Mouse (Mus musculus) R1 (cell line): Measurements from ENCODE around the gene Fpgs.

Source experiments
- DNase-seq: peaks from one replicate; pipeline ENCODE4 v3.0.0-alpha.2; 2018; ENCODE audit warnings: low read depth, low spot score

The Fpgs gene

DNA sequence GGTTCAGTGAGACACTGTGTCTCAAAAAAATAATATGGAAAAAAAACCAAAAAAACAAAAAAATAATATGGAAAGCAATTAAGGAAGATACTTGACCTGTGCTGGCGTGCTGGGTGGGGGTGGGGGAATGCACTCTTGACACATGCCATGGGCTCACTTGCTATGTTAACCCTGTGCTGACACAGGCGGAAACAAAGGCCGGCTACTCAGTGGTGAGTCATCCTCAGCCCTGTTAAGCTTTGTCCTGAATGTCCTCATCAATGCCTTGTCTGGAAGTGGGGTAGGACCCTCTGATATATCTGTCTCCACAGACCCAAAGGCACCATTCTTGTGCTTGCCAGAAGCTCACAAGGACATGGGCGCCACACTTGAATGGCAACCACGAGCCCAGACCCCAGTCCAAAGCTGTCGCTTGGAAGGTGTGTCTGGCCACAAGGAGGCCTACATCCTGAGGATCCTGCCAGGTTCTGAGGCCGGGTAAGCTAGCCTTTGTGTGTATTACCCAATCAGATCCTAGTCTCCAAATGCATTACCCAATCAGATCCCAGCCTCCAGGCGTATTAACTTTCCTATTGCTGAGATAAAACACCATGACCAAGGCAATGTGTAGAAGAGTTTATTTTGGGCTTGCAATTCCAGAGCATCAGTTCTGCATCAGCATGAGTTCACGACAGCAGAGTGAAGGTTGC lies 31.9 kb downstream of the Fpgs start:
- DNase-seq = peak; percentile 73

DNA sequence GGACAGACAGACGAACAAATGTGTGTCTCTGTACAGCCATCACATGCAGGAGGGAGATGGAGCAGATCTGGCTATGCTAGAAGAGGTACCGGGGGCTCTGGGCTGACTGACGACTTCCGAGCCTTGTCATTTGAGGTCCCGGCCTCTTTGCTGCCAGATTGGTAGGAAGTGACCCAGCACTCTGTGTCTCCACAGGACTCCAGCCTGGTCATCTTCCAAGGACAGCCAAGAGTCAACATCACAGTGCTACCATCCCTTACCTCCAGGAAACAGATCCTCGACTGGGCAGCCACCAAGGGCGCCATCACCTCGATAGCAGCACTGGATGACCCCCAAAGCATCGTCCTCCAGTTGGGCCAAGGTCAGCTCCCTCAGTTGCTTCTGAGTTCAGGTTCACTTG lies 32.8 kb downstream of the Fpgs start:
- DNase-seq = no peak

DNA sequence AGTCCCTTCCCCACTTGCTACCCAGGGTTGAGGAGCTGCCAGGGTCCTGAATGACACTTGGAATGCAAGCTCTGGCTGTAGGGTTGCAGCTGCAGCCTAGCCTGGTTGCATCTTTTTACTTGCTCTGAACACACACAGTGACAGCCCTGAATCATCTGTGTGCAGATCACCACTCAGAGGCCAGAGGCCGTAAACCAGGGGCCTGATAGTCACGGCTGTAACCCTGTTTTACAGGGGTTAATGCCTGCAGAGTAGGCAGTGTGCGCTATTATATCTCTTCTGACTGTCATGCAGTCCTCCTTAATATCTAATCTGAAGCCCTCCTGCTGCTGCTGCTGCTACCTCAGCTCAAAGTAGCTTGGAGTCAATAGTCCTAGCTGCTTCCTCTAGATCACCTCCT lies 34.1 kb downstream of the Fpgs start:
- DNase-seq = no peak

DNA sequence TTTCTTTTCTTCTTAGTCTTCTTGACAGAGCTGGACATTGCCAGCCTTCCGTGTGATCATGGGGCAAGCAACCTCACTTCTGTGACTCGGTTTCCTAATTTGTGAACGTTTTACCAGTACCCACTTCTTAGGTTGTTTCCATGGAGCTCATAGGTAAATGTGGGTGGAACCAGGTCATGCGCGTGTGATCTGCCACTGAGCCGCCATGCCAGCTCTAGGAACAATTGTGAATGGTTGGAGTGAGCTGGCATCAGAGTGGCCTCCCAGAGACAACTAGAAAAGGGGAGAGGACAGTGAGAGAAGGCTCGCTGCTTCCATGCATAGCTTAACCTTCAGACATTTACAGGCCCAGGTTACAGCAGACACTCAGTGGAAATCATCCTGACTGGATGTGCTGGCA lies 35.8 kb downstream of the Fpgs start:
- no peak for DNase-seq

DNA sequence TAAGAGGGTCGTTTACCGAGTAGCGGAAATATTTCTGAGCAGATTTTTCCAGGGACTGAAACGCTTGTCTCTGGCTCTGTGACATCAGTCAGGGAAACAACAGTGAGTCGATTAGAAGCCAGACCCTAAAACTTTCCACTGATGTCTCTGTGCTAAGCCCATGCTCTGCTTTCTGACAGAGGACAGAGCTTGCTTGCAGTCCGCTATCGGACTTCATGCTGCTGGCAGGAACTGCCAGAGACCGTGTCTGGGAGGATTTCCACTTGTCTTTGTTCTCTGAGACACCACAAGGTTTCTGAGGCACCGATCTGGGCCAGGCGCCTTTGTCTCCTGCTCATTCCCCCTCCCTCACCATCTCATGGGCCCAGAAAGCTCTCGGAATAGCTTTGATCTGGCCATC lies 36.2 kb downstream of the Fpgs start:
- peak; percentile 47 for DNase-seq

DNA sequence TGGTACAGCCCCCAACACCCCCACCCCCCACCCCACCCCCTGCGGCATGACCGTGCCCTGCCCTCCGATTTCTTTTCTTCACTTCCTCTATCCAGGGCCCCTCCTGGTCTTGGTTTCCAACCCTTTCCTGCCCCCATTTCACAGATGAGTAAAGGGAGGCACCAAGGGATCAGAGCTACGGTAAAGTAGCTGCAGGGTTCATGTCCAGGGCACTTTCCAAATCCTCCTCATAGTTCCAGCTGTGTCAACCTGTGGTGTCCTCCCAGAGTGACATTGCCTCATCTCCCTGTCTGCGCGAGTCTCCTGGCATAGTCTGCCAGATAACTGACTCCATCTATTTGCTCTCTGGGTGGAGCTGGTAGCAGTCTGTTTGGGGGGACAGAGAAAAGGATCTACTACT lies 38.1 kb downstream of the Fpgs start:
- no peak for DNase-seq

DNA sequence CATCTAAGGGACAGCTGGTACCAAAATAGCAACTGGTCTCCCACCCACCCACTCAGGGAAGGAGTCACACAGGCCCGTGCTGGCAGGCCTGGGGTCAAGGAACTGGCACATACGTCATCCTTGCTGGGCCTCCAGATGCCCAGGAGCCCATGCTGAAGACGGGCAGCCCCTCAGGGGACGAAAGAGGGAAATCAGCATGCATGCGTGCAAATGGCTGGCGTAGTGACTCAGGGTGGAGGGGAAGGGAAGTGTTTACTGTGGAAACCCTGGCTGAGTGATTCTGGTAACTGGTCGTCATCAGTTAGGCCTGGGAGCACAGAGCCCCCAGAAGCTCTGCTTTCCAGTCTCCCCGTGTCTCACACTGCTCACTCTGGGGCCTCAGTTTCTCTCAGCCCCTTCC lies 38.6 kb downstream of the Fpgs start:
- no peak for DNase-seq

DNA sequence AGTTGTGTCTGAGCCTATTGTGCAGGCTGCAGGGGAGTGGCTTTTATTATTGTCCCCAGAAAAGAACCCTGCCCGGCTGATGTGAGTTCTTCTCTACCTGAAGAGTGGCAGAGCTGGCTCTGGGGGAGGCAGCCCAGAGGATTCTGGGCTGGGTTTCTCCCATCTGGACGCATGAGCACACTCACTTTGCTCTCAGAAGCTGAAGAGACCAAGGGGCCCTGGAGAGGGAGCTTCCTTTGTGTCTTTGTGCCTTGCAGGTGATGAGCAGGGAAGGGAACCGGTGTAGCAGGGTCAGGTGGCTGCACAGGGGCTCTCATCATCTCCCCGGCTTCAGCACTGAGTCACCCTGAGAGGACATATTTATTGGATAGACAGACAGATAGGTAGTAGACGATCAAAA lies 41.7 kb downstream of the Fpgs start:
- no peak for DNase-seq

DNA sequence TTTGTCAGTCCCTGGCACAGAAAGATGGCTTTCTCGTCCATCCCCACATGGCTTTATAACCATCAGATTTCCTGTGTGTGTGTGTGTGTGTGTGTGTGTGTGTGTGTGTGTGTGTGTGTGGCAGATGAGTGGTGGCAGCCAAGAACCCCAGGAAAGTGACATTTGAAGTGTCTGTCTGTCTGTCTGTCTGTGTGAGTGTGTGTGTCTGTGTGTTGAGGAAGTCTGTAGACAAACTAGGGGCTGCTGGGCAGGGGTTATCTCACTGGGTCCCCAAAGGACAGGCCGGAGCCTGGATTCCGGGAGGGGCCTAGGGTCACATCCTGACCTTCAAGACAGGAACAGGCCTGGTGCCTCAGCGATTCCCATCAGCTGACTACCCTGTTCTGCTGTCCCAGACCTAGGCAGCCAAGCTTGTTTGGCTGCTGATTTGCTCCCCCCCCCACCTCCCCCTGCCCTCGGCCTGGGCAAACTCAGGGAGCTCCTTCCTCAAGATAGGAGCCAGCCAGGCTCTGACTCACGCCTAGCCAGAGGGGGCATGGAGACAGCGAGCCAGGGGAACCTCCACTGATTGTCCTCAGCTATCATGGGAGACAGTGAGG lies 42.3 kb downstream of the Fpgs start:
- DNase-seq = no peak

DNA sequence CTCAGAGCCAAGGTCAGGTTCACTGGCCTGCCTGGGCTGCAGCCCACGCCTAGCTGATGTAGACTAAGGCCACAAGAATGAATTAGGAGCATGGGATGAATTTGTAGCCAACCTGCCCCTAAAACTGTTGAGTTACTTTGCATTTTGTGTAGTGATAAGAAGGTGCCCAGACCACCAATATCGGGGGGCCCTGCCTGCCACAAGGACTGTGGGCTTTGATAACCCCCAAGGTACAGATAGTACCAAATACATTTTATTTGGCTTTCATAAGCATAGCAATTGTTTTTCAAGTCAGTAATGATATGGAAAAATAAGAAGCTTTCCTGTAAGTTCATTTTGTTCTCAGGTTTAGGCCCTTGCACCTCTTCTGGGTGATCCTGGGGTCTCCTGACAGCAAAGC lies 45.1 kb downstream of the Fpgs start:
- no peak for DNase-seq

DNA sequence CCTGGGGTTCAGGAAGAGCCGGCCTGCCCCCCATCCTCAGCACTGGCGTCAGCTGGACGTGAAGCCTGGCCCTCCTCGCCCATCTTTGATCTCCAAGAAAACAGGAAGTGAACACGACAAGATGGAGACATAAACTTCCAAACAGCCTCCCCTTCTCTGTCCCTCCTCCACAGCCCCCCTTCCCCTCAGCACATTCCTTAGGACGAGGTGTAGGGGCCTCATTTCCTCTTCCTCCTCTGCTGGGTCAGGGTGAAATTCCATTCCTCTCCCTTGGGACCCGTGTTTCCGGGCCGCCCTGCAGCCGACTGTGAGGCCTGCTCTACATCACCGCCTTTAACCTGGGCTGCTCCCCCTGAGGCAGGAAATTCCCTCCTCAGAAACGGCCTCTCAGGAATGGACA lies 48.1 kb downstream of the Fpgs start:
- peak; percentile 73 for DNase-seq

DNA sequence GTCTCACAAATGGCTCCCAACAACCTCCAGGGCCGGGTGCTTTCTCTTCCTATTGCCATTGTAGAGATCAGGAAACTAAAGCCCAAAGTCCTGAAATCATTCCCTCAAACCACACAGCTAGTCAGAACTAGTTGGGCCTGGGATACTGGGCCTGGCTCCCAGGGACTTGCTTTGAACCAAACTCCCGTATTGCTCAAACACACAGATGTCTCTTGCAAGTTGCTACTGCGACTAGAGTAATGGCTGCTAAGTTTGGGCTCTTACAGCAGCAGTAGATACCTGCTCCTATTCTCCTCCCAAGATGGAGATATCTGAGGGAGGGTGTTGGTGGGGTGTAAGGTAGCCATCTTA lies 48.6 kb downstream of the Fpgs start:
- no peak for DNase-seq

DNA sequence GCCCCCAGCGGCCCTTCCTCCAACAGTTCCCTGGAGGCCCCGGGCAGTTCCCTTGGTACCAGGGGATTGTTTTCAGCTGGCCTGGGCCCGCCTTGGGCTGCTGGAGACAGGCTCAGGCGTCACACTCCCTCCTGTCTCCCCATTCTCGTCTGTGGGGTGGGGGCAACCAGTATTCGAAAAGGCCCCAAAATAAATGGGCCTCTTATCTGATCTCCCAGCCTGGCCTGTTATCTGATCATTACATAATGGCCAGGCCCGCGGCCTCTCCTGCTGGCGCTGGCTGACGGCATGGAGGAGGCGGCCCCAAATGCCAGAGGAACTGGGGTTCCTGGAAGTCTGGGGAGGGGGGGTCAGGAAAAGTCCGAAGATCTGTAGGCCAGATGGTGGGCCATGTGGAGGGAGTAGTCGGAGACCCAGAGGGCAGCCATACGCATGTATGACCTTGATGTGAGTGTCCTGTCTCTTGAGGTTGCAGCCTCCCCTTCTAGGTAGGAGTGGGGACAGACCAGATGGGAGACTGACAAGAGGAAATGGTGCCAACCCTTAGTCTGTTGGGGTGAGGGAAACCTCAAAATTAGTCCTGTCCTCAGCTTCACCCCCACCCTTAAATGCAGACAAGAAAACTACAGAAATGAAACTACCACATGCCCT lies 49.1 kb downstream of the Fpgs start:
- peak; percentile 21 for DNase-seq

DNA sequence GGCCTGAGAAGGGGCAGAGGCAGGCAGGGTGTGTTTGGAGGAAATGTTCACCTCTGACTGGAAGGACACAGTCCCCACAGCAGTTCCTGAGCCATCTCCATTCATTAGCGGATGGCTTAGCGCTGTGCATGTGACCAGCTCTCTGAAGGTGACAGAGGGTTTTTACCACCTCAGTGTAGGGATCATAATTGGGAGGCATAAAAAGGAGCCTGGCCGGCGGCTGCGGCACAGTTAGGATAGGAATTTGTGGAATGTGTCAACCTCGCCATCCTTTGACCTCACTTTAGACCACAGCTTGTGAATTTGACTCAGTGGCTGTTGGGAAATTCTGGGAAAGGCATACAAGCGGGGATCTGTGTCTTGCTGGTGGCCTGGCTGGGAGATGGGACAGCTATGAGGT lies 50.2 kb downstream of the Fpgs start:
- peak; percentile 69 for DNase-seq

DNA sequence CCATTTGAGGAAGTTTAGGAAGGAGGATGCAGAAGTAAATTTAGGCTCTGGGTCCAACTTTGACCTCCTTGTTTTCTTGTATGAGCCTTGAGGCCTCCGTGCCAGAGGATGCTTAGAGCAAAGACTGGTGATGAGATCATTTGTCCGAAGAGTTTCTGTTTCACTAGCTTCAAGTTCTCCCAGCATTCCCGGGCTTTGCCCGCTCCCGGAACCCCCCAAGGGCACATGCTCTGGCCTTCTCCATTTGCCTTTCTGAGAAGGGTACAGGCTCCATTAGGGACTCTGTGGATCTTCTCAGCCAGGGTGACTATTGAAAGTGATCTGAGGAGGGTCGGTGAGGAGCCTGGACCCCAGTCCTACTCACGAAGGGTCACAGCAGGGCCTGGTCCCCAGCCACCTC lies 56.6 kb downstream of the Fpgs start:
- no peak for DNase-seq

DNA sequence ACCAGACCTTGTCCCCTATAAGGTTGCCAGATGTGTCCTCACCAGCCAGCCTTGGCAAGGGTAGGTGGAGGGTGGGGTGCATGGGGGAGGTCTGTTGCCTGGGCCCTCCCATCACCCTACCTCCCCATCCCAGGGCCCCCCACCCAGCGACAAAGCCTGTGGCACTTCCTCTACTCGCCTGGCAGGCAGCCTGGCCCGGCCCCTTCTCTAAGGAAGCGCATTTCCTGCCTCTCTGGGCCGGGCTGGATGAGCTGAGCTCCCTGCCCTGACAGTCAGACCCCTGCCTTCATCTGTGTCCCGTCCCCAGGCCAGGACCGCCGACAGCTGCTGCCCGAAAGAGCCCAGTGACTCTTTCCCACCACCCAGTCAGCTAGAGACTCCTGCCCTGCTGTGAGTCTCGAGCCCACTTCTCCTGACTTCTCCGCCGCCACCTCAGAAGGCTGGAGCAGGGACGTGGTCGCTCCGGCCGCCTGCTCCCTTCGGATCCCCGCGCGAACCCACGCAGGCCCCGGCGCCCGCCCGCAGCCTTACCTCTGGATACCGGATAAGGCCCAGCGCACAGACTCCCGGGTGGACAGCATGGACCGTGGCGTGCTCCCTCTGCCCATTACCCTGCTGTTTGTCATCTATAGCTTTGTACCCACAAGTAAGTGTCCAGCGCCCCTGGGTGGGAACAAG lies 57.4 kb downstream of the Fpgs start, which contains the start of gene Eng:
Gene Eng (plus strand): TSS at position 217 of the 678 bp plus-strand sequence.
- peak; percentile 73 for DNase-seq

DNA sequence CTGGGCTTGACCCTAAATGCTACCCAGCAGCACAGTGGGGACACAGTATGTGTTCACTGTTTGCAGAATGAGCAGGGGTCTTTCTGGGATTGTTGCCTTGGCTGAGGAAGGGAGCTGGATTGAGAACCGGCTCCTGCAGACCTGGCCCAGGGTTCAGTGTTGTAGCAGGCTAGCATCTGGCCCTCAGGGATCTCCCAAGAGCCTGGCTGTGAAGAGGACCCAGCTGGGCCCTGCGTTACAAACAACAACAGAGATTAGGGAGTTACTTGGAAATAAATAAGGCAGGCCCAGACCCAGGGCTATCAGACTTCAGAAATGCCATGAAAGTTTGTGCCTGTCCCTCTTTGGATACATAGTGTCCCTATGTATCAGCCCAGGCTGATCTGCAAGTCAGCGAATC lies 58.3 kb downstream of the Fpgs start:
- no peak for DNase-seq

DNA sequence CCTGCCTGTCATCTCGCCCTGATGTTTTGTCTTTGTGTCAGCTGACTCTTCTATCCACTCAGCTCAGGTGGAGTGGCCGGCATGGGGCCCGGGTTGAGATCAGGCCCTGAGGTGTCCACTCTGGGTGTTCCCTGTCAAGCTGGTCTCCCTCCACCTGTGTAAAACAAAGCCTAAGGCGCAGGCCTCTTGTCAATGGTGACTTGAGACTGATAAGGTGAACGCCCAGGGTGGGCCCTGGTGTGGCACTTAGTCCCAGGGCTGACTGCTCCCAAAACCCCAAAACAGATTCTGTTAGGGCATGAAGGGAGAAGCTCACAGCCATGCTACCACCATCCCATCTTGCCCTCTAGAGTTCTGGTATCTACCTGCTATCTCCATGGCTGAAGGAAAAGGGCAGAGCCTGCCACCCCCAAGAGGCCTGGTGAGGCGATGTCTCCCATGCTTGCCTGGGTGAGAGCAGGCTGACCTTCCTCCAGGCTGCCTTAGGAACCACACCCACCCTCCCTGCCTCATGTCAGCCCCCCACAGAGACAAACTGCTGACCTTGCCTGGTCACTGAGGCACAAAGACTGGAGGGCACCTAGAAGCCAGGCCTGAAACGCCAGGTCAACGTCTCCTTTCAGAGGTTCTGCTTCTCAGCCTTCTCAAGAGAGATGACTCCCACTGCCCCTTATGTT lies 59.0 kb downstream of the Fpgs start:
- DNase-seq = no peak

DNA sequence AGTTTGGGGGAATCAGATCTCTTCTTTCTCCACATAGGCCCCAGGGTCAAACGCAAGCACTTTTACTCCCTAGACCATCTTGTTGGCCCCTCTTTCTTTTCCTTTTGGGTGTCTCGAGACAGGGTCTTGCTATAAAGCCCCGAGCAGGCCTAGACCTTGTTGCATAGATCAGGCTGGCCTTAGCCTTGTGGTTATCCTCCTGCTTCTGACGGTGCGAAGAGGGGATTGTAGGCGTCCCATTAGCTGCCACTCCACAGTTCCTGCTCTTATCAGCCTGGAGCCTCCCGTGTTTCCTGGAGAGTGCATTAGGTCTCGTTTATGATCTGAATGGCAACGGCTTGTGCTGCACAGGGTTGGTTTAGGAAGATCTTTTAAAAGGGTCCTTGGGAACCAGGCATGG lies 59.9 kb downstream of the Fpgs start:
- no peak for DNase-seq

DNA sequence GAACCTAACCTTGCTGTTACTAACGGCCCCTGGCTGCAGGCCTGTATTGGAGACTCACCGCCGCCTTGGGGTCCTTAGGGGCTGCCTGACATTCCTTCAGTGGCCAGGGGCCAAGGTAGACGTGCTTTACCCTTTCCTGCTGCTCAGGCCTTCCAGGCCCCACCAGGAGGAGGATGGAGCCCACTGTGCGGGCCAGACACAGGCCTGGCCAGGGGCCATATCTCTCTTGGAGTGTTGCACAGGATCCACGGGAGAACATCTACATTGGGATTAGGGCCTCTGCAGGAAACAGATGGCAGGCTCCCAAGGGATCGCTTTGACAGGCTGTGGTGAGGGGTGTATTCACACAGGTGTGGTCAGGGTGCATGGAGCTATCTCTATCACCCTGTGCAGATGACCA lies 61.1 kb downstream of the Fpgs start:
- no peak for DNase-seq

DNA sequence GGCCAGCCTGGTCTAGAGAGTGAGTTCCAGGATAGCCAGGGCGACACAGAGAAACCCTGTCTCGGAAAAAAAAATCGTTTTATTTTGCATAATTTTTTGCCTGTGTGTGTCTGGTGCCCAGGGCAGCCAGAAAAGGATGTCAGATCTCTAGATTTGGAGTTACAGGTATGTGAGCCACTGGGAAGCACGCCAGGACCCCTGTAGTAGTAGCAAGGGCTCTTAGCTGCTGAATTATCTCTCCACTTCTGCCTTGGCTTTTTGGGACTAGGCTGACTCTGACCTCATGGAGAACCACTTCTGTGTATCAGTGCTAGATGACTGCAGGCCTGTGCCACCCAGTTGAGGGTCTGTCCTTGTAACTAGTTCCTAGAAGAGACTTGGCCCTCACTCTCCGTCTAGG lies 62.1 kb downstream of the Fpgs start:
- DNase-seq = no peak

DNA sequence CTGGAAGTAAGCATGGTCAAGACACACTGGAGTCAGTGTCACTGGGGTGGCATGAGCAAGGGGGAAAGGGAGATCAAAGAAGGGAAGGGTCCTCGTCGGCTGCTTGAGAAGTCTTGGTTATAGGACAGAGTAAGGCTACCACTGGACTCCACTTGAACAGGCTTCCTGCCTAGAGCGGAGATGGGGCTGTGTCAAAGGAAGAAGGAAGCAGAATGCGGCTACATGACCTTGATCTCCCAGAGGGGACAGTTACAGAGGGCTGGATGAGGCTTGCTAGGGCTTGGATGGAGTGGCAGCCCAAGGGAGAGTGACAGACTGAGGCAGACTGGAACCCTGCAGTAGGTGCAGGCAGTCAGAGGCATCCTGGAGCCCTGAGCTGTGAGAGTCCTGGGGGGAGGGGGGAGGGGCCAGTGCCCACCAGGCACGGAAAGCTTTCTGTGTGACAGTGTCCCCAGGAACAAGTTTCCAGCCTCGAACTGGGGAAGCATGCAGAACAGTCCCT lies 63.3 kb downstream of the Fpgs start:
- no peak for DNase-seq
